9 mouse cellular contexts compared by ENCODE assay signal in the genomic region with DNA sequence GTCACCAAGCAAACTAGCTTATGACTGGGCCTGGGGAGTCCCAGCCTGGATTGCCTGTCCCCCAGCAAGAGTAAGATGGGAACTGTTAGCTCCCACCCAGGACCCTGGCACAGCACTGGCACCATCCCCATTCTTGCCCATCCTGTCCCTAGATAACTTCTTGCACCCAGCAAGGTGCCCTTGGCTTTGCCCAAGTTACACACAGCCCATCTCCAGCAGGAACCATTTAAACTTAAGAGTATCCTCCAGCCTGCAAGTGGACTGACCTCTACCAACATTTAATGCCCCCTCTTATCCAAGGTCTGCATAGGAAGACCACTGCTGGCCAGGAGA. TPM values are rescaled to one million over a fixed set of nuclear protein-coding genes. Genes with fewer than 3 reads are reported as not detected.
DNase-seq lines count a peak whose midpoint lies in the region; ATAC-seq and TF ChIP-seq lines count a peak whose summit lies in the region.
"Had no signal": no experiment of that assay in that cellular context is flagged by ENCODE, and none has a peak within 500 bp of the region (broad histone marks: within the 10 kb centered on the region; RNA-seq: fewer than 3 reads in every experiment).

No protein-coding gene starts in this region.

- no peaks in the 10 kb centered on the region for H3K9me3 ChIP-seq in heart, embryonic 14.5 days (ENCODE audit: control insufficient read depth, low read length)
- H3K9me3 ChIP-seq in embryonic facial prominence, embryonic 14.5 days (ENCODE audit: control insufficient read depth, low read length) = no peaks in the 10 kb centered on the region
- H3K9me3 ChIP-seq in hindbrain, postnatal 0 days (ENCODE audit: low read length) = no peaks in the 10 kb centered on the region
- H3K9me3 ChIP-seq in neural tube, embryonic 12.5 days = no peaks in the 10 kb centered on the region

- H3K4me2 ChIP-seq in heart, embryonic 14.5 days (ENCODE audit: low read length) = peak overlapping the region; percentile 69
- H3K4me2 ChIP-seq in embryonic facial prominence, embryonic 14.5 days (ENCODE audit: low read depth, low read length) = peak overlapping the region; percentile 75
- peak overlapping the region; percentile 77 for H3K4me2 ChIP-seq in hindbrain, postnatal 0 days (ENCODE audit: low read depth, low read length)
- peak overlapping the region; percentile 76 for H3K4me2 ChIP-seq in neural tube, embryonic 12.5 days (replicated peaks)

- no peak overlapping the region; the same call in 1 of the 2 replicates for H3K9ac ChIP-seq in heart, embryonic 14.5 days (ENCODE audit: low read length)
- H3K9ac ChIP-seq in heart, adult 2 months (ENCODE audit: low read depth, low read length) = no peak overlapping the region
- H3K9ac ChIP-seq in embryonic facial prominence, embryonic 14.5 days (ENCODE audit: low read depth, low read length) = no peak overlapping the region; the same call in 1 of the 2 replicates
- peak overlapping the region; percentile 71 for H3K9ac ChIP-seq in hindbrain, postnatal 0 days (replicated peaks; ENCODE audit: low read length)
- peak overlapping the region; percentile 83 for H3K9ac ChIP-seq in neural tube, embryonic 12.5 days

- ATAC-seq in heart, embryonic 14.5 days (ENCODE audit: insufficient number of reproducible peaks, insufficient read depth, low FRiP score, low read depth) = no peak
- ATAC-seq in embryonic facial prominence, embryonic 14.5 days (ENCODE audit: low read depth) = no peak
- ATAC-seq in hindbrain, postnatal 0 days = no peak
- no peak for ATAC-seq in neural tube, embryonic 12.5 days (ENCODE audit: low FRiP score, low read depth)

- no peaks in the 10 kb centered on the region for H3K36me3 ChIP-seq in heart, embryonic 14.5 days (ENCODE audit: control insufficient read depth, insufficient read depth, low read length)
- H3K36me3 ChIP-seq in heart, adult 2 months (ENCODE audit: control insufficient read depth, insufficient read depth, low read length) = no peaks in the 10 kb centered on the region
- no peaks in the 10 kb centered on the region for H3K36me3 ChIP-seq in embryonic facial prominence, embryonic 14.5 days (ENCODE audit: control insufficient read depth, insufficient read depth, low read length)
- H3K36me3 ChIP-seq in hindbrain, postnatal 0 days (ENCODE audit: insufficient read depth, low read length) = 0 out of 2 replicates have a peak, but pooled peaks cover 6% of the 10 kb centered on the region
- peaks cover 28% of the 10 kb centered on the region for H3K36me3 ChIP-seq in neural tube, embryonic 12.5 days

- H3K27me3 ChIP-seq in heart, embryonic 14.5 days (ENCODE audit: control insufficient read depth, insufficient read depth, low read length) = peaks cover 63% of the 10 kb centered on the region
- H3K27me3 ChIP-seq in heart, adult 2 months (ENCODE audit: control insufficient read depth, insufficient read depth, low read length) = no peaks in the 10 kb centered on the region
- H3K27me3 ChIP-seq in embryonic facial prominence, embryonic 14.5 days (replicated peaks; ENCODE audit: control insufficient read depth, insufficient read depth, low read length) = peaks cover 21% of the 10 kb centered on the region
- no peaks in the 10 kb centered on the region for H3K27me3 ChIP-seq in hindbrain, postnatal 0 days (ENCODE audit: insufficient read depth, low read length)
- H3K27me3 ChIP-seq in neural tube, embryonic 12.5 days (replicated peaks) = 0 out of 2 replicates have a peak, but pooled peaks cover 3% of the 10 kb centered on the region

- H3K27ac ChIP-seq in heart, embryonic 14.5 days (replicated peaks in 1 of 2; ENCODE audit: control insufficient read depth in 1 of 2, insufficient read depth in 1 of 2, low read depth in 2 of 2, low read length in 2 of 2) = no peak overlapping the region
- H3K27ac ChIP-seq in heart, adult 2 months = no peak overlapping the region
- H3K27ac ChIP-seq in embryonic facial prominence, embryonic 14.5 days (replicated peaks; ENCODE audit: low read depth, low read length) = no peak overlapping the region
- H3K27ac ChIP-seq in hindbrain, postnatal 0 days = peak overlapping the region; percentile 97
- peak overlapping the region; percentile 91 for H3K27ac ChIP-seq in neural tube, embryonic 12.5 days

- no peak for DNase-seq in heart, adult 2 months
- DNase-seq in embryonic facial prominence, embryonic 14.5 days (ENCODE audit: low spot score) = no peak
- DNase-seq in hindbrain, postnatal 0 days (ENCODE audit: low spot score) = no peak
- no peak for DNase-seq in kidney, adult 18-20 months
- no peak for DNase-seq in ovary, postnatal 36 days (ENCODE audit: low spot score)
- no peak for DNase-seq in urinary bladder, postnatal 25 days (ENCODE audit: low spot score)

- H3K4me1 ChIP-seq in heart, embryonic 14.5 days (ENCODE audit: control insufficient read depth in 2 of 2, insufficient read depth in 2 of 2, low read length in 2 of 2) = peaks cover 18 to 31% of the 10 kb centered on the region in 2 experiments; a peak in 3 of 4 replicates
- peaks cover 2% of the 10 kb centered on the region; the same call in 1 of the 2 replicates for H3K4me1 ChIP-seq in heart, adult 2 months (ENCODE audit: control insufficient read depth, insufficient read depth, low read length)
- H3K4me1 ChIP-seq in embryonic facial prominence, embryonic 14.5 days (ENCODE audit: control insufficient read depth, insufficient read depth, low read length) = peaks cover 19% of the 10 kb centered on the region; the same call in 1 of the 2 replicates
- peaks cover 14% of the 10 kb centered on the region; the same call in 1 of the 2 replicates for H3K4me1 ChIP-seq in hindbrain, postnatal 0 days (ENCODE audit: insufficient read depth, low read length)
- peaks cover 52% of the 10 kb centered on the region for H3K4me1 ChIP-seq in neural tube, embryonic 12.5 days

- intact Hi-C loops in heart, adult 2 months (cut with DNase I) = no loop called here

- no peak for TF ChIP-seq CTCF in heart, adult 2 months (IDR thresholded peaks at IDR 0.05)
- no peak for TF ChIP-seq CTCF in hindbrain, postnatal 0 days (IDR thresholded peaks at IDR 0.05; ENCODE audit: low read depth)

- H3K79me2 ChIP-seq in heart, adult 2 months (replicated peaks; ENCODE audit: control insufficient read depth, insufficient read depth, low read length) = no peaks in the 10 kb centered on the region

- no peak for TF ChIP-seq EP300 in heart, adult 2 months (IDR thresholded peaks at IDR 0.05; ENCODE audit: insufficient read depth, low read depth, low read length)

- no peak overlapping the region for H3K4me3 ChIP-seq in heart, embryonic 14.5 days (ENCODE audit: control insufficient read depth in 1 of 2, insufficient read depth in 1 of 2, low read depth in 1 of 2, low read length in 2 of 2)
- H3K4me3 ChIP-seq in heart, adult 2 months = no peak overlapping the region
- peak overlapping the region; percentile 38; the same call in 1 of the 2 replicates for H3K4me3 ChIP-seq in embryonic facial prominence, embryonic 14.5 days (ENCODE audit: low read depth, low read length)
- peak overlapping the region; percentile 53 for H3K4me3 ChIP-seq in hindbrain, postnatal 0 days (ENCODE audit: low read length)
- peak overlapping the region; percentile 59 for H3K4me3 ChIP-seq in neural tube, embryonic 12.5 days

- no peak for TF ChIP-seq POLR2A in heart, adult 2 months (IDR thresholded peaks at IDR 0.05; ENCODE audit: insufficient read depth, low read depth, low read length)

RNA-seq across cellular contexts. Expression of a gene that starts 1.3 kb away (rescaled TPM):
- polyA plus RNA-seq in heart, embryonic 14.5 days (2014; fragmentation: Nextera tagmentation; extraction: Ambion mirVana) = 0.22 and 0.86 TPM in 2 replicates
- total RNA-seq in heart, adult 2 months (2021) = under 1 TPM; 0.23 to 0.52 TPM
- 0.67 and 1.4 TPM in 2 replicates for polyA plus RNA-seq in heart, adult 2 months (2012; rRNA removed)
- polyA plus RNA-seq in embryonic facial prominence, embryonic 14.5 days (2014; fragmentation: Nextera tagmentation; extraction: Ambion mirVana) = 7.0 and 8.5 TPM in 2 replicates
- 84.0 and 84.9 TPM in 2 replicates for total RNA-seq in hindbrain, postnatal 0 days (2014; rRNA removed)
- polyA plus RNA-seq in hindbrain, postnatal 0 days (2015; fragmentation: Nextera tagmentation; extraction: Ambion mirVana) = 54.7 and 56.7 TPM in 2 replicates
- polyA plus RNA-seq in neural tube, embryonic 12.5 days (2016; fragmentation: Nextera tagmentation; extraction: Ambion mirVana) = 102 and 111 TPM in 2 replicates

RNA-seq across cellular contexts. Expression of a gene that starts 21.3 kb away (rescaled TPM):
- polyA plus RNA-seq in heart, embryonic 14.5 days (2014; fragmentation: Nextera tagmentation; extraction: Ambion mirVana) = 34.8 and 39.8 TPM in 2 replicates
- total RNA-seq in heart, adult 2 months (2021) = 10 to 100 TPM; 85.1 to 95.8 TPM
- 110 and 131 TPM in 2 replicates for polyA plus RNA-seq in heart, adult 2 months (2012; rRNA removed)
- 33.7 and 35.7 TPM in 2 replicates for polyA plus RNA-seq in embryonic facial prominence, embryonic 14.5 days (2014; fragmentation: Nextera tagmentation; extraction: Ambion mirVana)
- 44.0 and 53.5 TPM in 2 replicates for total RNA-seq in hindbrain, postnatal 0 days (2014; rRNA removed)
- polyA plus RNA-seq in hindbrain, postnatal 0 days (2015; fragmentation: Nextera tagmentation; extraction: Ambion mirVana) = 31.3 and 34.7 TPM in 2 replicates
- 42.3 and 46.3 TPM in 2 replicates for polyA plus RNA-seq in neural tube, embryonic 12.5 days (2016; fragmentation: Nextera tagmentation; extraction: Ambion mirVana)

RNA-seq across cellular contexts. Expression of a gene that starts 33.9 kb away (rescaled TPM):
- not detected in 2 replicates for polyA plus RNA-seq in heart, embryonic 14.5 days (2014; fragmentation: Nextera tagmentation; extraction: Ambion mirVana)
- not detected for total RNA-seq in heart, adult 2 months (2021)
- not detected in 2 replicates for polyA plus RNA-seq in heart, adult 2 months (2012; rRNA removed)
- not detected in 2 replicates for polyA plus RNA-seq in embryonic facial prominence, embryonic 14.5 days (2014; fragmentation: Nextera tagmentation; extraction: Ambion mirVana)
- not detected in 2 replicates for total RNA-seq in hindbrain, postnatal 0 days (2014; rRNA removed)
- not detected in 2 replicates for polyA plus RNA-seq in hindbrain, postnatal 0 days (2015; fragmentation: Nextera tagmentation; extraction: Ambion mirVana)
- not detected in 2 replicates for polyA plus RNA-seq in neural tube, embryonic 12.5 days (2016; fragmentation: Nextera tagmentation; extraction: Ambion mirVana)
- polyA plus RNA-seq: large intestine, adult 2 months had no signal

RNA-seq across cellular contexts. Expression of a gene that starts 53.8 kb away (rescaled TPM):
- polyA plus RNA-seq in heart, embryonic 14.5 days (2014; fragmentation: Nextera tagmentation; extraction: Ambion mirVana) = 2.3 and 3.9 TPM in 2 replicates
- 1 to 10 TPM; 6.0 to 7.6 TPM for total RNA-seq in heart, adult 2 months (2021)
- polyA plus RNA-seq in heart, adult 2 months (2012; rRNA removed) = 7.6 and 9.5 TPM in 2 replicates
- 12.2 and 15.1 TPM in 2 replicates for polyA plus RNA-seq in embryonic facial prominence, embryonic 14.5 days (2014; fragmentation: Nextera tagmentation; extraction: Ambion mirVana)
- total RNA-seq in hindbrain, postnatal 0 days (2014; rRNA removed) = 27.7 and 29.3 TPM in 2 replicates
- polyA plus RNA-seq in hindbrain, postnatal 0 days (2015; fragmentation: Nextera tagmentation; extraction: Ambion mirVana) = 23.9 and 24.2 TPM in 2 replicates
- polyA plus RNA-seq in neural tube, embryonic 12.5 days (2016; fragmentation: Nextera tagmentation; extraction: Ambion mirVana) = 13.3 and 15.2 TPM in 2 replicates

RNA-seq across cellular contexts. Expression of a gene that starts 57.9 kb away (rescaled TPM):
- 52.9 and 56.5 TPM in 2 replicates for polyA plus RNA-seq in heart, embryonic 14.5 days (2014; fragmentation: Nextera tagmentation; extraction: Ambion mirVana)
- 10 to 100 TPM; 25.6 to 28.5 TPM for total RNA-seq in heart, adult 2 months (2021)
- polyA plus RNA-seq in heart, adult 2 months (2012; rRNA removed) = 47.8 and 54.1 TPM in 2 replicates
- 93.5 and 93.7 TPM in 2 replicates for polyA plus RNA-seq in embryonic facial prominence, embryonic 14.5 days (2014; fragmentation: Nextera tagmentation; extraction: Ambion mirVana)
- 62.8 and 77.5 TPM in 2 replicates for total RNA-seq in hindbrain, postnatal 0 days (2014; rRNA removed)
- polyA plus RNA-seq in hindbrain, postnatal 0 days (2015; fragmentation: Nextera tagmentation; extraction: Ambion mirVana) = 74.1 and 80.2 TPM in 2 replicates
- polyA plus RNA-seq in neural tube, embryonic 12.5 days (2016; fragmentation: Nextera tagmentation; extraction: Ambion mirVana) = 100 and 103 TPM in 2 replicates

Comparison
In these comparisons a context has a peak if more than half of its experiments do, and no peak if none do; other contexts are left out.
1. H3K27ac ChIP-seq: peak in hindbrain, postnatal 0 days (single experiment) and neural tube, embryonic 12.5 days (single experiment); none in heart, embryonic 14.5 days (0 of 2), heart, adult 2 months (single experiment) and embryonic facial prominence, embryonic 14.5 days (single experiment).
2. H3K4me3 ChIP-seq: peak in embryonic facial prominence, embryonic 14.5 days (single experiment), hindbrain, postnatal 0 days (single experiment) and neural tube, embryonic 12.5 days (single experiment); none in heart, embryonic 14.5 days (0 of 2) and heart, adult 2 months (single experiment).
3. H3K9ac ChIP-seq: peak in hindbrain, postnatal 0 days (single experiment) and neural tube, embryonic 12.5 days (single experiment); none in heart, embryonic 14.5 days (single experiment), heart, adult 2 months (single experiment) and embryonic facial prominence, embryonic 14.5 days (single experiment).
4. Peak in every context shown above with its lines, with median percentiles within 50 percentile points of each other: H3K4me2 ChIP-seq.